Mouse (Mus musculus): Measurements from ENCODE around the gene Rsrc1. TPM values are rescaled to one million over a fixed set of nuclear protein-coding genes. Genes with fewer than 3 reads are reported as not detected.

Gene Rsrc1
- polyA plus RNA-seq (2015; fragmentation: Nextera tagmentation; extraction: Ambion mirVana), result 44.6 and 49.5 TPM in 2 replicates

- ATAC-seq, result peak; percentile 16
- Histone ChIP-seq H3K9ac (replicated peaks) (peak within 1 kb of the TSS; percentile 84), H3K9me3 (no peaks in the 10 kb centered on the region), H3K4me1 (replicated peaks) (peaks cover 30% of the 10 kb centered on the region; the same call in 1 of the 2 replicates), H3K4me2 (replicated peaks) (peak within 1 kb of the TSS; percentile 63), H3K27ac (peak within 1 kb of the TSS; percentile 91), H3K27me3 (peaks cover 57% of the 10 kb centered on the region), H3K36me3 (no peaks in the 10 kb centered on the region), H3K4me3 (replicated peaks) (peak within 1 kb of the TSS; percentile 61)
- under 1% methylated on average over 44 of the region's 62 CpGs for WGBS
Measured at GRCm38 (mm10) chr3:66981101-66981661, at the start of gene Rsrc1. TSS of gene Rsrc1 (plus strand) at chr3:66981390.

GRCm38 (mm10) chr3:66939675-66940074 lies 41.5 kb upstream of the Rsrc1 start:
- Histone ChIP-seq H3K36me3 (no peaks in the 10 kb centered on the region), H3K4me1 (replicated peaks) (0 out of 2 replicates have a peak, but pooled peaks cover 5% of the 10 kb centered on the region), H3K27me3 (no peaks in the 10 kb centered on the region), H3K9ac (replicated peaks) (no peak overlapping the region), H3K4me3 (replicated peaks) (no peak overlapping the region), H3K4me2 (replicated peaks) (no peak overlapping the region), H3K27ac (no peak overlapping the region), H3K9me3 (no peaks in the 10 kb centered on the region)
- 67% methylated on average over 10 of the region's 10 CpGs for WGBS
- no peak for ATAC-seq

GRCm38 (mm10) chr3:66955126-66955525 lies 26.1 kb upstream of the Rsrc1 start:
- no peak overlapping the region for H3K9ac ChIP-seq (replicated peaks)
- no peaks in the 10 kb centered on the region for H3K36me3 ChIP-seq
- 55% methylated on average over 2 of the region's 2 CpGs for WGBS
- no peak overlapping the region for H3K4me3 ChIP-seq (replicated peaks)
- no peaks in the 10 kb centered on the region for H3K4me1 ChIP-seq (replicated peaks)
- ATAC-seq, result no peak
- no peak overlapping the region for H3K27ac ChIP-seq
- no peaks in the 10 kb centered on the region for H3K9me3 ChIP-seq
- H3K27me3 ChIP-seq, result no peaks in the 10 kb centered on the region
- no peak overlapping the region for H3K4me2 ChIP-seq (replicated peaks)

- Histone ChIP-seq H3K9me3 (no peaks in the 10 kb centered on the region), H3K4me2 (replicated peaks) (no peak overlapping the region), H3K4me3 (replicated peaks) (no peak overlapping the region), H3K36me3 (no peaks in the 10 kb centered on the region), H3K27me3 (no peaks in the 10 kb centered on the region), H3K27ac (no peak overlapping the region), H3K9ac (replicated peaks) (no peak overlapping the region), H3K4me1 (replicated peaks) (no peaks in the 10 kb centered on the region)
- ATAC-seq, result no peak
- 74% methylated on average over 5 of the region's 5 CpGs for WGBS
Measured at GRCm38 (mm10) chr3:66959972-66960371, 21.2 kb upstream of the Rsrc1 start.

- Histone ChIP-seq H3K27me3 (peaks cover 29% of the 10 kb centered on the region), H3K4me1 (replicated peaks) (no peaks in the 10 kb centered on the region)
- 59% methylated on average over 3 of the region's 3 CpGs for WGBS
Measured at GRCm38 (mm10) chr3:66964884-66965283, 16.3 kb upstream of the Rsrc1 start.

GRCm38 (mm10) chr3:66967508-66967907 lies 13.7 kb upstream of the Rsrc1 start:
- no peak for ATAC-seq
- no peaks in the 10 kb centered on the region for H3K36me3 ChIP-seq
- peaks cover 16% of the 10 kb centered on the region for H3K4me1 ChIP-seq (replicated peaks)
- no peaks in the 10 kb centered on the region for H3K9me3 ChIP-seq
- WGBS, result 74% methylated on average over 4 of the region's 4 CpGs
- no peak overlapping the region for H3K9ac ChIP-seq (replicated peaks)
- no peak overlapping the region for H3K4me3 ChIP-seq (replicated peaks)
- H3K27ac ChIP-seq, result no peak overlapping the region
- H3K27me3 ChIP-seq, result peaks cover 52% of the 10 kb centered on the region
- H3K4me2 ChIP-seq (replicated peaks), result no peak overlapping the region

More at GRCm38 (mm10) chr3:66964884-66965283, 16.3 kb upstream of the Rsrc1 start:
- H3K4me2 ChIP-seq (replicated peaks), result no peak overlapping the region
- no peak overlapping the region for H3K4me3 ChIP-seq (replicated peaks)
- no peak overlapping the region for H3K9ac ChIP-seq (replicated peaks)
- H3K9me3 ChIP-seq, result no peaks in the 10 kb centered on the region
- no peak overlapping the region for H3K27ac ChIP-seq
- ATAC-seq, result no peak
- no peaks in the 10 kb centered on the region for H3K36me3 ChIP-seq

GRCm38 (mm10) chr3:66970261-66970660 lies 10.9 kb upstream of the Rsrc1 start:
- no peaks in the 10 kb centered on the region for H3K9me3 ChIP-seq
- H3K27me3 ChIP-seq, result peaks cover 74% of the 10 kb centered on the region
- H3K27ac ChIP-seq, result no peak overlapping the region
- H3K4me1 ChIP-seq (replicated peaks), result peaks cover 27% of the 10 kb centered on the region
- peak overlapping the region; percentile 28; the same call in 1 of the 2 replicates for H3K4me3 ChIP-seq (replicated peaks)
- H3K36me3 ChIP-seq, result no peaks in the 10 kb centered on the region
- no peak overlapping the region for H3K9ac ChIP-seq (replicated peaks)
- peak; percentile 31 for ATAC-seq
- peak overlapping the region; percentile 55 for H3K4me2 ChIP-seq (replicated peaks)
- WGBS, result 5% methylated on average over 10 of the region's 10 CpGs

- H3K4me2 ChIP-seq (replicated peaks), result peak overlapping the region; percentile 55
- ATAC-seq, result peak; percentile 54
Measured at GRCm38 (mm10) chr3:66970661-66971331, 10.4 kb upstream of the Rsrc1 start.

GRCm38 (mm10) chr3:66972191-66972950 lies 8.8 kb upstream of the Rsrc1 start:
- Histone ChIP-seq H3K27ac (no peak overlapping the region), H3K4me2 (replicated peaks) (peak overlapping the region; percentile 46), H3K9me3 (no peaks in the 10 kb centered on the region), H3K36me3 (no peaks in the 10 kb centered on the region), H3K27me3 (peaks cover 75% of the 10 kb centered on the region), H3K9ac (replicated peaks) (peak overlapping the region; percentile 23; the same call in 1 of the 2 replicates), H3K4me1 (replicated peaks) (peaks cover 27% of the 10 kb centered on the region), H3K4me3 (replicated peaks) (peak overlapping the region; percentile 50)
- 4% methylated on average over 16 of the region's 16 CpGs for WGBS
- ATAC-seq, result no peak

More at GRCm38 (mm10) chr3:66970661-66971331, 10.4 kb upstream of the Rsrc1 start:
- peaks cover 27% of the 10 kb centered on the region for H3K4me1 ChIP-seq (replicated peaks)
- no peaks in the 10 kb centered on the region for H3K9me3 ChIP-seq
- H3K27ac ChIP-seq, result 0 out of 2 replicates have a peak overlapping the region, but pooled peaks have one; percentile 30
- under 1% methylated on average over 29 of the region's 29 CpGs for WGBS
- no peaks in the 10 kb centered on the region for H3K36me3 ChIP-seq
- 0 out of 2 replicates have a peak overlapping the region, but pooled peaks have one; percentile 19 for H3K9ac ChIP-seq (replicated peaks)
- H3K27me3 ChIP-seq, result peaks cover 73% of the 10 kb centered on the region
- H3K4me3 ChIP-seq (replicated peaks), result peak overlapping the region; percentile 28

- peak overlapping the region; percentile 78 for H3K4me2 ChIP-seq (replicated peaks)
- peak overlapping the region; percentile 77 for H3K9ac ChIP-seq (replicated peaks)
- peak overlapping the region; percentile 82 for H3K27ac ChIP-seq
- no peaks in the 10 kb centered on the region for H3K9me3 ChIP-seq
- H3K27me3 ChIP-seq, result peaks cover 71% of the 10 kb centered on the region
- ATAC-seq, result peak; percentile 76
- H3K4me1 ChIP-seq (replicated peaks), result peaks cover 30% of the 10 kb centered on the region
- peak overlapping the region; percentile 50 for H3K4me3 ChIP-seq (replicated peaks)
- WGBS, result under 1% methylated on average over 58 of the region's 59 CpGs
- H3K36me3 ChIP-seq, result no peaks in the 10 kb centered on the region
Measured at GRCm38 (mm10) chr3:66973391-66973943, 7.7 kb upstream of the Rsrc1 start.

- Histone ChIP-seq H3K4me3 (replicated peaks) (peak overlapping the region; percentile 50; the same call in 1 of the 2 replicates), H3K27me3 (peaks cover 78% of the 10 kb centered on the region), H3K4me1 (replicated peaks) (peaks cover 37% of the 10 kb centered on the region), H3K4me2 (replicated peaks) (peak overlapping the region; percentile 78), H3K27ac (peak overlapping the region; percentile 2; the same call in 1 of the 2 replicates), H3K9me3 (no peaks in the 10 kb centered on the region), H3K36me3 (no peaks in the 10 kb centered on the region), H3K9ac (replicated peaks) (no peak overlapping the region)
- 7% methylated on average over 3 of the region's 3 CpGs for whole genome bisulfite sequencing
- ATAC-seq, result no peak
Measured at GRCm38 (mm10) chr3:66974501-66974900, 6.7 kb upstream of the Rsrc1 start.

Measured in midbrain, embryonic 13.5 days (tissue).